Mouse (Mus musculus) heart, adult 10 weeks (tissue): Measurements from ENCODE around the gene Csrp1. TPM values are rescaled to one million over a fixed set of nuclear protein-coding genes. Genes with fewer than 3 reads are reported as not detected.

Experiments
- polyA plus RNA-seq: library from polyadenylated mRNA; stranded (reverse); fragments of 350-450 nt; fragmentation: Illumina TruSeq; extraction: RNeasy Lipid Tissue Mini Kit (QIAGEN cat#74804); gene quantifications from one replicate; pipeline ENCODE4 v1.2.3, GENCODE M21; 2014; ENCODE audit warnings: low read depth, low replicate concordance

Csrp1 gene
- 69.7 TPM for polyA plus RNA-seq

DNA sequence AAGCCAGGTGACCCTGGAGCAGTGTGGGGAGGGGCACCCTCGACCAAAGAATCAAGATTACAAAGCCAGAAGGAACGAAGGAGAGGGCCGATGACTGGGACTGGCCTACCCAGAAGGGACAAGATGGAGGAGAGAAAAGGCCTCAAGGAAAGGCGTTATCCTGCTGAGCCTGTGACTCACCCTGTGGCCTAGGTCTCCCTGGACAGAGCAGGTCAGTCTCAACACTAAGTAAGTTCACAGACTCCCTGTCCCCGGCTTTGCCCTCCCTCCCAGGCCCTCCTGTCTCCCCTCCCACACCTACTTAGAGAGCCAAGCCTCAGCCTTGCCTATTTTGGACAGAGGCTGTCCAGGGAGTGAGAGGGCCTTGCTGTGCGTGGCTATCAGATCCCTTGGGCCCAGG, at the start of gene Csrp1:
Csrp1 (plus strand) TSS at position 79 of the 400 bp plus-strand sequence.

DNA sequence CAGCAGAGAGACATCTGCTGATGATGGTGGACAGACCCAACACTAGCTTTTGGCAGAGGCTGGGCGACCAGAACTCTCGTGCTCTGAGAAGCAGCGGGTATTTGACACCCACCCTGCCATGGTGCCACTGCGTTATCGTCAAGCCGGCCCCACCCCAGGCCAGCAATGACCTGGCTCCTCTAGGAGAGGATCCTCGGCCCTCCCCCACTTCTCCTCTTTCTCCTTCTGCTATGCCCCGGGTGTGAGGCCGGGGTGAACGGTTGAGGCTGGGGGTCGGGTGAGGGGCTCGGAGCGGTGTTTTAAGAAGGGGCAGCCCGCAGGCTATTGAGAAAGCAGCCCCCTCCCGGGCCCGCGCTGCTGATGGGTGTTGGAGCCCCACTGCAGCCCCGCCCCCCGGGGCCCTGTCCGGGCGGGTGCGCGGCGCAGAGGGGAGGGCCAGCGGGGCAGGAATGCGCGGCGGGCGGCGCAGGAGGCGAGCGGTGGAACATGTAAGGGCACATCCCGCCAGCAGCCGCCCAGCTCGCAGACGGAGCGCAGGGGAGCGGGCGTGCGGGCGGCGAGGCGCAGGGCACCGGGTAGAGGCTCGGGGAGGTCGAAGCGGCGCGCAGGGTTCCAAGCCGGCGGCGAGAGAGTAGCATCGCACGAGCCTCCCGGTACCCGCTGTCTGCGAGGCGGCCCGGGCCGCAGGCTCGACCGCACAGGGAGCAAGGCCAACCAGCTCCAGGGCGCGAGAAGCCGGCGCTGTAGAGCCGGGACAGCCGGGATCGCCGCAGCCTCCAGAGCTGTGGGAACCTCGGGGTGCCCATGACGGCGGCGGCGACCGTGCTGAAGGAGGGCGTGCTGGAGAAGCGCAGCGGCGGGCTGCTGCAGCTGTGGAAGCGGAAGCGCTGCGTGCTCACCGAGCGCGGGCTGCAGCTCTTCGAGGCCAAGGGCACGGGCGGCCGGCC, 46.1 kb downstream of the Csrp1 start, which contains the start of gene Phlda3:
Phlda3 (plus strand) TSS at position 475 of the 947 bp plus-strand sequence.

DNA sequence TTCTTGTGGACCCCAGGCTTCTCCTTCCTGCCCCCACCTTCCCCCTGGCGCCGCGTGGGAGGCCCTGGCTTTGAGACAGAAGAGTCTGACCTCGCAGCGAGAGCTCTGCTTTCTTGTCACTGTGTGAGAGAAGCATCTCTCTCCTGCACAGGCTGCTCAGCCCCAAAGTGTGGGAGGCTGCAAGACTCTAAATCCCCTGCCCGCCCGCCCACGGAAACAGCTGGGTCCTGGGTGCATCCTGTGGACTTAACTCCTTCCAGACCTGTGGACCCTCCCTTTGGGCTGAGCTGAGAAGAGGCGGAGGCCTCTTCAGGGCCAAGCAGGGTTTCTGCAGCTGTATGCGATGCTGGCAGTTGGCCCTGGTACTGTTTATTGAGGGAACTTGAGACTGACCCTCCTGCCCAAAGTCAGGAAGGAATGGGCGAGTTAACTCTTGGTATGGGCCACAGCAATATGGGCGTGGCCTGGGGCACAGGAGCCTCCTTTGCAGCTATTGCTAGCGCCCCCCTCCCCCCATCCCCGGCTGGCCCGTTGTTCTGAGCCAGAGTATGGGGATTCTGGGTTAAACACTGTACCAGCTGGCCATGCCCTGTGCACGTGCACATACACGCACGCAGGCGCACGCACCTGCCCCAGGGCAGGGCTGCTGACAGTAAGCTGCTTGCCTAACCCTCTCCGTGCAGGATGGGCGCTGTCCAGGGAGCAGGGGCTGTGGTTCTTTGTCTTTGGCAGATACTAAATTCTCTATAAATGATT, 59.1 kb downstream of the Csrp1 start, which contains the start of gene Tnni1:
Tnni1 (plus strand) TSS at position 655 of the 756 bp plus-strand sequence.

Other genes starting within 250 kb of the Csrp1 start
- 17.4 TPM for gene Nav1, start 112.8 kb upstream of the Csrp1 start, polyA plus RNA-seq
- 18.4 TPM for gene Phlda3, start 46.1 kb downstream of the Csrp1 start, polyA plus RNA-seq
- gene Tnni1, start 59.4 kb downstream of the Csrp1 start, polyA plus RNA-seq, result 2.1 TPM
- gene Lad1, start 98.5 kb downstream of the Csrp1 start, polyA plus RNA-seq, result 15.4 TPM
- 15,626 TPM for gene Tnnt2, start 116.3 kb downstream of the Csrp1 start, polyA plus RNA-seq
- not detected for gene Pkp1, start 199.1 kb downstream of the Csrp1 start, polyA plus RNA-seq